Mouse (Mus musculus) limb, embryonic 10.5 days (tissue): Measurements from ENCODE around the gene Arhgef25. TPM values are rescaled to one million over a fixed set of nuclear protein-coding genes. Genes with fewer than 3 reads are reported as not detected.

Experiments
- DNase-seq: peaks from one replicate; pipeline ENCODE4 v3.0.0-alpha.2; 2017; ENCODE audit warnings: low spot score
- H3K27ac ChIP-seq: fragments of 300-500 bp; sonication (generic); 2 replicates; pipeline ENCODE4 v1.5.1; 2016; ENCODE audit warnings: mild to moderate bottlenecking
- H3K27me3 ChIP-seq: fragments of 300-500 bp; sonication (generic); 2 replicates; pipeline ENCODE4 v1.6.1; 2016; ENCODE audit warnings: low read depth, mild to moderate bottlenecking; ENCODE audit not compliant: poor library complexity, severe bottlenecking
- H3K36me3 ChIP-seq: fragments of 300-500 bp; sonication (generic); 2 replicates; pipeline ENCODE4 v1.6.1; 2016; ENCODE audit warnings: mild to moderate bottlenecking, moderate library complexity
- H3K4me1 ChIP-seq: fragments of 300-500 bp; sonication (generic); 2 replicates; pipeline ENCODE4 v1.6.1; 2016
- H3K4me3 ChIP-seq: fragments of 300-500 bp; sonication (generic); 2 replicates; pipeline ENCODE4 v1.5.1; 2016; ENCODE audit warnings: mild to moderate bottlenecking, moderate library complexity
- H3K9me3 ChIP-seq: fragments of 300-500 bp; sonication (generic); replicated peaks from 2 replicates; pipeline ENCODE4 v1.6.1; 2016; ENCODE audit warnings: mild to moderate bottlenecking
- WGBS: fragments of 180-500 bp; shearing (Covaris S2); methylation state at CpG from one replicate; pipeline ENCODE4 v1.1.7; 2016; 5-methylcytosine and 5-hydroxymethylcytosine counted together
- polyA plus RNA-seq: library from polyadenylated mRNA; unstranded; fragments of >200 nt; fragmentation: Nextera tagmentation; extraction: Ambion mirVana; gene quantifications from 2 replicates; pipeline ENCODE4 v1.2.1, GENCODE M21; 2016

The Arhgef25 gene
- polyA plus RNA-seq, 1 experiment from 2014 or later: 36.3 TPM

DNA sequence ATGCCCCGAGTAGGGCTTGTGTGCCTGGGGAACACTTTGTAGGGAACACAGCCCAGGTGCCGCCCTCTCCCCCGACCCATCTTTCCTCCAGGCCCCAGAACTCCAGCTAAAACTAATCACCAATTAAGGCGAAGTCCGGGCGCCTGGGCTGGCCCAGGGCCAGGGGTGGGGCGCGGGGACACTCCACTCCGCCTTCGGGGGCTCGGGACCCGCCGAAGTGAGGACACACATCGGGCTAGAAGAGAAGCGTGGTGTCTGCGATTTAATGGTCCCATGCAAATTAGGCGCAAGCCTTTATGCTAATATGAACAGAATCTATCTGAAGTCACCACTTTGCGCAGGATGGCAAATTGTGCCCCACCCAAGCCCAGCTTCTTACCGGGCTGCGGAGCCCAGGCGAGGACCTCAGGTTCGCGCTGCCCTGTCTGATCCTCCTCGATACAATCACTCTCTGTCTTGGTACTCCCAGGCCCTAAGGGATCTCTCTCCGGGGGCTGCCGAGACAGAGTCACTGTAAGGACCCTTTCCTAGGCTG lies 700 bp downstream of the Arhgef25 start:
- peaks cover 63% of the 10 kb centered on the region for H3K4me1 ChIP-seq

DNA sequence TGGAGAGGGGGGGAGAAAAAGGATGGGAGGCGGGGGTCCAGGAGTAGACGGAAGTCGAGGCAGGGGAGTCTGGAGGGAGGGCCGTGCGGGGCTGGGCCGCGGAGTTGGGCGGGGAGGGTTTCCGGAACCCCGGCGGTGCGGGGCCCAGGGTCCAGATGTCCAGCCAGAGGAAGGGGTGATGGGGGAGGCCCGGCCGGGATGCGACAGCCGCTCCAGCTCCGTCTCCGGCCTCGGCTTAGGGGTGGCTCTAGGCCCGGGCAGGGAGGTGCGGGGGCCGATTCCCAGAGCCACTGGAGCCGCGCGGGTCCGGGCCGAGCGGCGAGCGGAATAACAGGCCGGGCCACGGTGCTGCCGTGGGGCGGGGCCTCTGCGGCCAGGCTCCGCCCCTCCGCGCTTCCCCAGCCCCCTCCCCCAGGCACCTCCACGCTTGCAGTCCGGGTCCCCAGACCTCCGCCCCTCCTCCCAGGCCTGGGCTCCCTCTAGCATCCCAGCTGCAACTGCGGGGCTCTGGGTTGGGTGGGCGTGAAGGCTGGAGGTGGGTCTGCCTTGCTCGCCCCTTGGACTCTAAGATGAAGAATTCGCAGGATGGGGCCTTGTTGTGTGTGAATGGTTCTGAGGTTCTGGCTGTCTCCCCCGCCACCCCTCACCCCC lies 1.3 kb downstream of the Arhgef25 start:
- H3K4me1 ChIP-seq: peaks cover 68% of the 10 kb centered on the region

More for the DNA sequence above, 700 bp downstream of the Arhgef25 start:
- no peak for DNase-seq
- Histone ChIP-seq H3K4me3 (peak overlapping the region; percentile 79), H3K27ac (peak overlapping the region; percentile 94), H3K36me3 (peaks cover 62% of the 10 kb centered on the region), H3K9me3 (no peaks in the 10 kb centered on the region), H3K27me3 (peaks cover 14% of the 10 kb centered on the region)
- WGBS: under 1% methylated on average over 26 of the region's 26 CpGs

DNA sequence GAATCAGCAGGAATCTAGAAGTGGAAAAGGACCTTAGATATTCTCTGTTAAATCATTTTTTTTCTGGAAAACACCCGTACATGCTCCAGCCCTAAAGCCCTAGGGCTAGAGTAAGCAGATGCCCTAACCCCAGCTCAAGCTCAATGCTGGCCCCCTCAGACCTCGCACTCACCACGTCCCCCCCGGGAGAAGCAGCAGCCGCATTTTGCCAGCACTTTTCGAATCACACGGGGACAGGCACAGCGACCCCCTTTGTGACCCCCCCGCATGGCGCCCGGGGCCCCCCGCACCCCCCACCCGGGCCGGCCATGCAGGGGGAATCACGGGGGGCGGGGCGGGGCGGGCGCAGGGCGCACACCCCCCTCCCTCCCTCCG lies 1.8 kb downstream of the Arhgef25 start:
- 1% methylated on average over 21 of the region's 21 CpGs for WGBS
- peaks cover 21% of the 10 kb centered on the region for H3K27me3 ChIP-seq
- peaks cover 63% of the 10 kb centered on the region for H3K36me3 ChIP-seq
- H3K4me1 ChIP-seq: peaks cover 71% of the 10 kb centered on the region
- peak overlapping the region; percentile 94 for H3K27ac ChIP-seq
- no peak for DNase-seq
- peak overlapping the region; percentile 79 for H3K4me3 ChIP-seq
- H3K9me3 ChIP-seq: no peaks in the 10 kb centered on the region

More for the DNA sequence above, 1.3 kb downstream of the Arhgef25 start:
- H3K27ac ChIP-seq: peak overlapping the region; percentile 94
- H3K9me3 ChIP-seq: no peaks in the 10 kb centered on the region
- peak overlapping the region; percentile 79 for H3K4me3 ChIP-seq
- peaks cover 63% of the 10 kb centered on the region for H3K36me3 ChIP-seq
- DNase-seq: peak; percentile 91
- peaks cover 16% of the 10 kb centered on the region for H3K27me3 ChIP-seq
- WGBS: under 1% methylated on average over 46 of the region's 46 CpGs

DNA sequence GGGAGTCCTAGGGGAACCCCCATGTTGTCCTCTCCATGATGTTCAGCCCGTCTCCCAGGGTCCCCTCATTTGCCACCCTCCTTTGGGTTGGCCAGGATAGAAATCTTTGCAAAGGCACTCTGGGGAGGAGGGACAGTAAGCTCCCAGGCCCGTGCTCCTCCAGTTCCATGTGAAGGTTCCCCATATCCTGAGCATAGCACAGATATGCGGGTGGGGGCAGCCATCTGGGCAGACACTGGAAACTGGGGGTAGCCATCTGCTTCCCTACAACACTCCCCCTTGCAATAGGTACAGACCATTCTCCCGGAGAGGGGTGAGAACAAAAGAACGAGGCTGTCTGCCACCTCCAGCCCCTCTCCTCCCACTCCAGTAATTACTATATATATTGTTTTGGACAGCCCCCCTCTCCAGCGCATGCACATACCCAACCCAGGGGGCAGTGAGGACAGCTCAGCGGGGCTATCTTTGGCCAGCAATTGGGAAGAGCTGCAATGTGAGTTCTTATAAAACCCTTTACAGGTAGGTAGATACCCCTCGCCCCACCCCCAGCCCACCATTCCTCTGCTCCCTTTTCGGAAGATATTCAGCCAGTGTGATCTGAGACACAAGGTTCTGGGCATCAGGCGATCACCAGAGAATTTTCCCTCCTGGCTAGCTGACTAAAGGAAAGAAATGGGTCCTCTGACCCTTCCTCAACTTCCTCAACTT lies 2.4 kb downstream of the Arhgef25 start:
- Histone ChIP-seq H3K27me3 (peaks cover 26% of the 10 kb centered on the region), H3K27ac (peak overlapping the region; percentile 94), H3K4me1 (peaks cover 65% of the 10 kb centered on the region), H3K36me3 (peaks cover 63% of the 10 kb centered on the region), H3K9me3 (no peaks in the 10 kb centered on the region), H3K4me3 (peak overlapping the region; percentile 79)
- WGBS: 42% methylated on average over 10 of the region's 10 CpGs
- DNase-seq: no peak

DNA sequence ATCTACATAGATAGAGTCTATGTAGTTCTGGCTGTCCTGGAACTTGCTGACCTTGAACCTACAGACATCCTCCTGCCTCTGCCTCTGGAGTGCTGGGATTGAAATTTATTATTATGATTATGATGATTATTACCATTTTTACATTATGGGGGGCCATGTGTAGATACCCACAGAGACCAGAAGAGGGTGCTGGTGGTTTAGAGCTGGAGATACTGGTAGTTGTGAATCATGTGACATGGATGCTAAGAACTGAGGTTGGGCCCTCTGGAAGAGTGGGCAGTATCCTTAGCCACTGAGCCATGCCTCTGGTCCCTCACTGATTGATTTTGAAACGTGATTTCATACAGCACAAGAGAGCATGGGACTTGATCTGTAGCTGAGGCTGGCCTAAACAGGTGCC lies 3.4 kb downstream of the Arhgef25 start:
- H3K27me3 ChIP-seq: peaks cover 37% of the 10 kb centered on the region
- no peak overlapping the region for H3K27ac ChIP-seq
- peaks cover 58% of the 10 kb centered on the region for H3K36me3 ChIP-seq
- peaks cover 65% of the 10 kb centered on the region for H3K4me1 ChIP-seq
- WGBS: 74% methylated on average over 1 of the region's 1 CpGs
- no peak for DNase-seq
- no peaks in the 10 kb centered on the region for H3K9me3 ChIP-seq
- no peak overlapping the region for H3K4me3 ChIP-seq

DNA sequence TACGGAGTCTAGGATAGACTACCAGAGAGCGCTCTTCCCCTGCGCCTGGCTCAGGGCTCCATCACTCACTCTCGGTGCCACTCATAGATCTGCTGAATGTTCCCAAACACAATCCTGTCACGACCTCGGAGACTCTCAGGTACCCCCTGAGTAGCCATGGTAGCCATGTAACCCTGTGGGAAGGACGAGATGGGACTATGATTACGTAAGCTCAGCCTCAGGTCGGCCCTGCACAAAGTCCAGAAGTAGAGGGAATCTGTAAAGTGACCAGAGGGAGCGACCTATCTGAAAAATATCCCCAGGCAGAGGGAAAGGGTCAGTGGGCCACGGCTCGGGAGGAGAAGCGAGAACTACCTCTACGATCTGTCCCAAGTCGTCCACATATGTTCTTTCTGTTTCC lies 4.4 kb downstream of the Arhgef25 start:
- peaks cover 60% of the 10 kb centered on the region for H3K4me1 ChIP-seq
- H3K36me3 ChIP-seq: peaks cover 49% of the 10 kb centered on the region
- H3K27me3 ChIP-seq: peaks cover 46% of the 10 kb centered on the region
- DNase-seq: no peak
- H3K9me3 ChIP-seq: no peaks in the 10 kb centered on the region
- no peak overlapping the region for H3K4me3 ChIP-seq
- no peak overlapping the region for H3K27ac ChIP-seq
- 83% methylated on average over 15 of the region's 15 CpGs for WGBS

DNA sequence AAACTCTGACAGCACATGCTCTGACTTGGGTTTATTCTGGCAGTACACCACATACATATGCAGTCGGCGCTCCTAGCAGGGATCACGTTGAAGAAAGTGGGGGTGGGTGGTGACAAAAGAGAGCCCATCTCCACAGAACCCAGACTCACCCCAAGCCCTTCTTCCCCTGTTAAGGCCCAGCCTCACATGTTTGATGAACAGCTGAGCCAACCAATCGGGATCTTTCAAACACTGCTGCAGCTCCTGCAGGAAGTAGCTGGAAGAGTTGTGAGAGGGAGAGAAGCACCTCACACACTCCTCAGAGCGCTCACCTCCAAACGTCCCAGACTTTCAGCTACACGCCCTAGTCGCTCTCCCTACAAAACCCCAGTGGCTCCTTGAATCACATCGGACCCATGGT lies 4.8 kb downstream of the Arhgef25 start:
- WGBS: 73% methylated on average over 9 of the region's 9 CpGs
- no peak overlapping the region for H3K4me3 ChIP-seq
- no peak for DNase-seq
- no peaks in the 10 kb centered on the region for H3K9me3 ChIP-seq
- peaks cover 49% of the 10 kb centered on the region for H3K36me3 ChIP-seq
- peaks cover 60% of the 10 kb centered on the region for H3K4me1 ChIP-seq
- no peak overlapping the region for H3K27ac ChIP-seq
- H3K27me3 ChIP-seq: peaks cover 50% of the 10 kb centered on the region

DNA sequence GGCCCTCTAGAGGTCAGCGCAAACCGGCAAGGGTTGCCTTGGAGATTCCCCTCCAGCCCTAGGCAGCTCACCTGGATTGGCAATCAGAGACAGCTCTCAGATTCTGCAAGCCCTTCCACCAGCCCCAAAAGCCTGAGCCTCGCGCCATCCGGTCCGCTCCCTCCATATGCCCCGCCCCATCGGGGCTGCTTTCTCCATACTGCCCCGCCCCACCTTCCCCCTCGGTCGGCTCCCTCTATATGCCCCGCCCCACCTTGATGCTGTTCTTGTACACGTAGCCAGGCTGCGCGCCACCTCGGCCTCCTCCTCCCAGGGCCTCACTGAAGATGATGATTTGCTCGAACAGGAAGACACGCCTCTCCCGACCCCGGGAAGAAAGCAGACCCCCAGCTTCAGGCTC lies 6.1 kb downstream of the Arhgef25 start:
- Histone ChIP-seq H3K4me1 (peaks cover 59% of the 10 kb centered on the region), H3K4me3 (peak overlapping the region; percentile 16), H3K36me3 (peaks cover 49% of the 10 kb centered on the region), H3K9me3 (no peaks in the 10 kb centered on the region), H3K27ac (no peak overlapping the region), H3K27me3 (peaks cover 64% of the 10 kb centered on the region)
- 12% methylated on average over 20 of the region's 20 CpGs for WGBS
- DNase-seq: no peak

DNA sequence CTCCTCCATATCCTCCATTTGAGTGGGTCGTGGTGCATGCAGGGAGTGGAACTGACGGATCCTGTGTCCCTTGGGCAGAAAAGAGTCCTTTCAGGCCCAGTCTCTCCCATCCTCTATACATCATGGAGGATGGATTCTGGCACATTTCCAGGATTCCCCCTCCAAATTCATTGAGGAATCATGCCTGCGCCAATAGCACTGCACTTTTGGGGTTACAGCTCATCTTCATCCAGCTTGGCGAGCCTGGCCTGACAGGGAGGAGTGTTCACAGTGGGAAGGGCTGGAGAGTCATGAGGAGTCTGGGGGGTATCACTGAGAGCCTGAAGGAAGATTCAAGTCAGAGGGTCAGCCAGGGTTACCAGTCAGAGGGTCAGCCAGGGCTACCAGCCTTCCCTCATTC lies 7.3 kb downstream of the Arhgef25 start:
- no peak overlapping the region for H3K4me3 ChIP-seq
- DNase-seq: no peak
- H3K27me3 ChIP-seq: peaks cover 75% of the 10 kb centered on the region
- H3K9me3 ChIP-seq: no peaks in the 10 kb centered on the region
- H3K27ac ChIP-seq: no peak overlapping the region
- WGBS: 94% methylated on average over 4 of the region's 4 CpGs
- peaks cover 61% of the 10 kb centered on the region for H3K4me1 ChIP-seq
- peaks cover 49% of the 10 kb centered on the region for H3K36me3 ChIP-seq

DNA sequence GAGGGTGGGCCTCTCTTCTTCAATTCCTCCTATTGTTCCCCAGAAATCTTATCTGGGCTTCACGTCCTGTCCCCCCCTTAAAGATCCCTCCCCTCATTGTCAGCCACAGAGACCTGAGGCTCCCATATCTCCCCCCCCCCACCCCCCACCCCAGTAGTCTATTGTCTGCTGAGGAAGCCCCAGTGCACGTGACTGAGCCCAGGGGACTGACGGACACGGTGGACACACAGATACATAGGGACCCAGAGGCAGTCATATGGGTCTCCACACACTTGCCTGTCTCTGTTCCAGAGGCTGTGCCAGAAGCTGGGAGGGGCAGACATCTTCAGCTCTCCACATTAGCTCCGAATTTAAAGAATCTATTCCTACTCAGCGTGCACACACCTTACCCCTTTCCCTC lies 8.3 kb downstream of the Arhgef25 start:
- WGBS: 74% methylated on average over 6 of the region's 6 CpGs
- peaks cover 64% of the 10 kb centered on the region for H3K4me1 ChIP-seq
- H3K9me3 ChIP-seq: no peaks in the 10 kb centered on the region
- H3K36me3 ChIP-seq: peaks cover 41% of the 10 kb centered on the region
- H3K4me3 ChIP-seq: no peak overlapping the region
- no peak for DNase-seq
- H3K27me3 ChIP-seq: peaks cover 86% of the 10 kb centered on the region
- no peak overlapping the region for H3K27ac ChIP-seq

DNA sequence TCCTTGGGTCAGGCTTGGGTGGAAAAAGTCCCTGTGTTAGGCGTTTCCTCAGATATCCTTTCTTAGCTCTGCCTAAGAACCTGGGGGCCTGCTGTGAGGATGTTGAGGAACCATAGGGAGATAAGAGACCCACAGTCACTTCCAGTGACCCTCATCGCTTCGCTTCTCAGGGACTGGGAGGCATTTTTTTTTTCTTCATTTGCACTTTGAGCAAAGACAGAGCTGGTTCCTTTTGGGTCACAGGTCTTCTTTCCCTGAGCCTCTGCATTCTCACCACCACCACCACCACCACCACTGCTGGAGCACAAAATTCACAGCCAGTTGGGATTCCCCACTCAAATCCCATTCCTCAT lies 9.2 kb downstream of the Arhgef25 start:
- no peak for DNase-seq
- Histone ChIP-seq H3K4me1 (peaks cover 71% of the 10 kb centered on the region), H3K36me3 (peaks cover 32% of the 10 kb centered on the region), H3K27me3 (peaks cover 95% of the 10 kb centered on the region), H3K9me3 (no peaks in the 10 kb centered on the region), H3K4me3 (peak overlapping the region; percentile 45), H3K27ac (no peak overlapping the region)
- WGBS: 19% methylated on average over 3 of the region's 3 CpGs

DNA sequence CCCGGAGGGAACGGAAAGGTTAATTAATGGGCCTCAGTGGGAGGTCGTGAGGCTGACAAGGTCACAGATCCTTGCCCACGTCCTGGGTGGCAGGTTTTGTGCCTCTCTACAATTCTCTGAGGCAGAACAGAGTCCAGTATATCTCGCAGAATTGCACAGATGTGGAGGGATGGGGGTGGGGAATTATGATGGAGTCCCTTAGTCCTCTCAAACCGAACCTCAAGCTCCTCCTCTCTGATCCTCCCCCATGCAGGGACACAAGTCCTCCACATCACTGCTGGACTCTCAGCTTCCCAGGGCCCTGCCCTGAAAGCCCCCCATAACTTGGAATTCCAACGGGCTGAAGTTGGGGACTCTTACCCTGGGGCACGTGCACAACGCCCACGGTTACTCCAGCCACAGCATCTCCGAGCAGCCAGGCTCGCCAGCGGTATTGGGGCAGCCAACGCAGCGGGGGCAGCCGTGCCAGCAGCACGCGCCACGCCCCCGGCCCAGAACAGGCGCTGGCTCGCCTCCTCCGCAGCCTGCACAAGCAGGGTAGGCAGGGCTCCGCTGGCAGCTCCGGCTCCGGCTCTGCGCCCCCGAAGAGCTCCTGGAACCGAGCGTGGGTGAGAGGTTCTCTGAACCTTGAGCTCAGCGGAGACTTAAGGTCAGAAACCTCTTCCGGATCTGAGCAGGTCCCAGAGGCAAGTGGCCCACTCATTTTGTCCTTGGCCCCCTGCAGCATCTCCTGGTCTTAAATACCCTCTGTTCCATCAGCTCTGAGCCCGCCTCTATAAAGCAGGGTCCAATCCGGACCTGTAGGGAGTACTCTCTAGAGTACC lies 9.8 kb downstream of the Arhgef25 start, which contains the start of gene Slc26a10:
Gene Slc26a10, minus strand, starts transcription at position 775 of the 824 bp plus-strand sequence.
- H3K4me1 ChIP-seq: peaks cover 67% of the 10 kb centered on the region

More for the DNA sequence above, 9.8 kb downstream of the Arhgef25 start, which contains the start of gene Slc26a10:
- DNase-seq: peak; percentile 54
- under 1% methylated on average over 34 of the region's 34 CpGs for WGBS
- Histone ChIP-seq H3K36me3 (peaks cover 26% of the 10 kb centered on the region), H3K4me3 (peak within 1 kb of the TSS; percentile 45), H3K27me3 (peaks cover 90% of the 10 kb centered on the region), H3K9me3 (no peaks in the 10 kb centered on the region), H3K27ac (no peak within 1 kb of the TSS)
